Mouse (Mus musculus) frontal cortex, postnatal 36 days (tissue): Measurements from ENCODE around the gene Hmg20a.
"Not testable (repeated sequence)": the region's sequence is repeated elsewhere in the genome, so short reads cannot be mapped to it uniquely, and the experiment has no call there.

Experiments used
- DNase-seq, 2 experiments: peaks; one replicate each; pipeline ENCODE4 v3.0.0; 2022; ENCODE audit warnings: low spot score in 2 of 2

Hmg20a gene

DNA sequence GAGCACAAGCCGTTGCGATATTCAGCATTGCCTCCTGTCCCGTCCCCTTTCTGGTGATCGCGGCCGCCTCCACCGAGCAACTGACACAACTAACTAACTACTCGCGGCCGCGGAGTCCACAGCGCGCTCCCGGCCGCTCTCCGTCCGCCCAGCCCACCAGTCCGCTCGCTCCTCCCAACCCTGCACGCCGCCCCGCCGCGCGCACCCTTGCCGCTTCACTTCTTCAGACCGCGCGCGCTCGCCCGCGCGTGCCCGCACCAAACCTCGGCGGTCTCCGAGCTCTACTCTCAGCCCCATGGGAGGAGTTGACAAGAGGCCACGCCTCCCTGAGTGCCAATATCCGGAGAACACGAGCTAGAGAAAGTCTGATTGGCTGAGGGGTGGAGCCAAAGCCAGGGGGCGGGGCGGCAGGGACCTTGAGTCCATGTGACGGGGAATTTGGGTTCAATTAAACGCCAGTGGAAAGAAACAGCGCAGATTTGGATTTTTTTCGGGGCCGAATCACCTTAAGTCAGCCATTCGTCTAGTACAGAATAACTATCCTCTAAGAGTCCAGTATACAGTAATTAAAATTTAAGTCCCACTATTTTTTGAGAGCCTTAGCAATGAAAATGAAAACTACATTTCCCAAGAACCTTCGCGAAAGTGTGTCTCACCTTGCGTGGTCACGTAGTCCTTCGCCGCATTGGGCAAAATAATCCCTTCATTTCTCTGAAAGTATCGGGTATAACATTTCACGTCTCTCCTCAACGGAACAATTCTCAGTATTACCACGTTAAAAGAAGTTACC is at the start of gene Hmg20a, which contains the start of gene Peak1:
TSS of gene Hmg20a (plus strand) at position 662 of the 790 bp plus-strand sequence.
TSS of gene Peak1 (minus strand) at position 120 of the 790 bp plus-strand sequence.
- DNase-seq: peak; percentile 99 to 100

DNA sequence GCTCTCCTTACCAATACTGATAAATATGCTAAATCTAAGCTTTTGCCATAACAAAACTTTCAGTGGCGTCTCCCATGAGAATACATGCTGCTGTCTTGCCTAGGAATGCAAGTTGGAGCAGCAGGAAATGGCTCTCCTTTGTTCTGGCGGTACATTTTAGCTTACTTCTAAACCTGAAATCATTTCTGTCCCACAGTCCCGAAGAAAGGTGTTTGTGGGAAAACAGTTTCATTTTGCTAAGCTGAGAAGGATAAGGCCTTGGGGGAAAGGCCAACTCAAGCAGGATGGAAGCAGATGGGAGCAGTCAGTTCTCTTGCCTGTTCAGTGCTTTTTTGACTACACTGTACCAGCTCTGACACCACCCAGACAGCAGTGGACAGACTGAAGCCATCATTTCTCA is 49.6 kb upstream of the Hmg20a start:
- DNase-seq: no peak

DNA sequence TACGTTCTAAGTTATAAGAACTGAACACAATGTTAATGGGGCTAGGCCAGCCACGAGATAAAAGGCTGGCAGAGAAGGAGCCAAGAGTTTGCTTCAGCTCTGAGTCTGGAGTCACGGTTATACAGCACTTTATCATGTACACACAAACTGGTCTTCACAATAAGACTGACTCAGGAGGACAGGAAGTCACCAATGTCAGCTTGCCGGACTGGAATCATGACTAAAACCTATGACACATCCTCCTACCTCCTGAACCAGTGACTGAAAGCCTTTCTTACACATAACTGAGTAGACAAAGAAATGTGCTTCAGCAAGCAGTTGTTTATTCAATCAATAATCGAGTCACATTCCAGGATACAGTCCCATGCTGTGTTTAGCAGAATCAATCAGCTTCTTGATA is 47.7 kb upstream of the Hmg20a start:
- no peak for DNase-seq

DNA sequence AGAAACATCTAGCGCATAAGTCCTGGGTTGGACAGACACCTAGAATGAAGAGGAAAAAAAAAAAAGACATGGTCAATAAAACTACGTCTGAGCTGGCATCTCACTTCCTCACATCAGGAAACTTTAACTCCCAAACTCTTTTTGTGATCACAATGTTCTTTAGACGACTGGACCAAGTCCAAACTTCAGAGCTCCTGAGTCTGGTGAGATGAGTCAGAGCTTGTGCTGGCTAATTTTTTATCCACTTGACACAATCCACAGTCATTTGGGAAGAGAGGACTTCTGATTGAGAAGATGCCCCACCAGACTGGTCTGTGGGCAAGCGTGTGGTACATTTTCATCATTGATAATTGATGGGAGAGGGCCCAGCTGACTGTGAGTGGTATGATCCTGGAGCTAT is 44.0 kb upstream of the Hmg20a start:
- peak; percentile 30 to 36 for DNase-seq

DNA sequence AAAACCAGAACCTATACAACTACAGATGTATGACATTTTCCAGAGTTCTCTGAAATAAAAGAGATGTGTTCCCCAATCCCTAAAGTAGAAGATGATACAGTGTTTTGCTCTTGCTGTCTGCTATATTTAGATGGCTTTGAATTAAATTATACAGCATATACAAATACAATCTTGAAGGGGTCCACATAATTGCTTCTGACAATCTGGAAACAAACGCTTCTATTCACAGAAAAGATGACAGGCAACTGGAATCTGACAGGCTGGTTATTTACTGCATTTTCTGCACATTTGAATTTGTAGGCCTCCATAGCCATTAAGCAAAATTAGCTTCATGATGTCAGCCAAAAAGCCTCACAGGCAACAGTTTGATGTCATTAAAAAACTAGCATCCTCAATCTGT is 35.6 kb upstream of the Hmg20a start:
- DNase-seq: no peak

DNA sequence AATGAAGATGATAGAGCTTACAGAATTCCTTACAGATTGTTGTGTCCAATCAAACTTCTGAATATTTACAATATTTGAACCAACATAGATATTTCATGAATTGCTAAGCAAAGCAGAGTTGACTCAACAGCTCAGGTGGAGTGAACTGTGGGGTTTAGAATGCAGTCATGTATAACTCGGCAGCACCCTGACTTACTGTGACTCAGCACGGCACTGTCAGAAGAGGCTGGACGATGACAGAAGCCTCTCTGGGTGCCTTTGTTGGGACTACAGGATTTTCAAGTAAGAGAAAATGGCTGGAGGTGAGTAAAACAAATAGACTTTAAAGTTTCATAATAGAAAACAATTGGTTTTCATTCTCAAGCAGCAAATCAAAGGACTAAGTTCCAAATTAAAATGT is 25.6 kb upstream of the Hmg20a start:
- no peak for DNase-seq

DNA sequence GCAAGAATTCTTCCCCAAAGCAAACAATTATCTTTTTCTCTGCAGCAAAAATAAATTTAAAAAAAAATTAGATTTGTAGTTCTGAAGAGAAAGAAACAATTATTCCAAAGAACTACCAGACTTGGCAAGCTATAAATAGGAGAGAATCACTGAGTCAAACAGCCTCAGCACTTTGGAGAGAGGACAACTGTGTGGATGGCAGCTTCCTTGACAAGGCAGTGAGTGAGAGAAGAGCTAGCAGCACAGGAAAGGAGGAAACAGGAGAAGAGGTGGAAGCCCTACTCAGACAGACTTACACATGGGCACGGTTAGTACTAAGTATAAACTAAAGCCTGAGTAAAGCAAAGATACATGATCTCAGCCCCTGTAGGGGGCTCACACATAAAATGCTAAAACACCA is 22.1 kb upstream of the Hmg20a start:
- DNase-seq: no peak

DNA sequence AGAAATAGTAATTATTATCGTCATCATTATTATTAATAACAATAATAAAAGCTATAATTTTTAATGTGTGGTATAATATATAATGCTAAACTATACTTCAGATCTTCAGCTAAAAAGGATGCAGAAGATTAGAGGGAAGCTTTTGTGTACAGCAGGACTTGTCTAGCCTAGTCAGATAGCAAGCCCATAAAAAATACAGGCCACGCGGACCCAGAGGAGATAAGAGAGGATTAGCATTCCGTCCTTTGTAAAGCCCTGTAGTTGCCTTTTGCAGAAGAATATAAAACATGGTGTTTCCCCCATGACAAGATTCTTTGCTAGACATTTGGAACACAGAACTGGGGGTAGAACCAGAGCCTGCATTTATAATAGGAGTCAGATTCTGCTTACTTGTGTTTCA is 13.8 kb upstream of the Hmg20a start:
- no peak for DNase-seq

DNA sequence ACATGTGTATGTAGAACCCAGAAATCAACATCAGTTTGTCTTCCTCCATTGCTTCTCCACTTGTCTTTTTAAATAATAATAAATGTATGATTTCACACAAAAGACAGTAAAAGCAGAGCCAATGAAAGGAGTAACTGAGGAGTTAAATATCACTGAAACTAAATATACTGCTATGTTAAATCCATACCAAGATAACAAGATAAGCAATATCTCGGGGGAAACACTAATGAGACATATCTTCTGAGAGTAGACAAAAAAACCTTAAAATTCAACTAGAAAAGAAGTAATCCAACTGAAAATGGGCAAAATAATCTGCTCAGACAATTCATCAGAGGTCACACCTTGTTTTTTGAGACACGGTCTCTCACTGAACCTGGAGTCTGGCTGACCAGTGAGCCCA is 8.5 kb upstream of the Hmg20a start:
- DNase-seq: no peak

DNA sequence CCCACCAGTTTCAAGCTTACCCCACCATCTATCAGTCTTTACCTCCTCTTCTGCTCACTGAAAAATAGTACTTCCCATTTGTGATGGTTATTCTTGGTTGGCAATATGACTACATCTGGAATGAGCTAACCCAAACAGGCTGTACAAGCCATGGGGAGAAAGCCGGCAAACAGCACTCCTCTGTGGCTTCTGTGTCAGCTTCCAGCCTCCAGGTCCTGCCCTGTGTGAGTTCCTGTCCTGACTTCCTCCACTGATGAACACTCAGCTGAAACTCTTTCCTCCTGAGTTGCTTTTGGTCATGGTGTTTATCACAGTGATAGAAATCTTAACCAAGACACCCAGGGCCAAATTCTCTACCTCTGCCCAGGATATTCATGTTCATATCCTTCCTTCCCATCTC is 5.7 kb upstream of the Hmg20a start:
- no peak for DNase-seq

DNA sequence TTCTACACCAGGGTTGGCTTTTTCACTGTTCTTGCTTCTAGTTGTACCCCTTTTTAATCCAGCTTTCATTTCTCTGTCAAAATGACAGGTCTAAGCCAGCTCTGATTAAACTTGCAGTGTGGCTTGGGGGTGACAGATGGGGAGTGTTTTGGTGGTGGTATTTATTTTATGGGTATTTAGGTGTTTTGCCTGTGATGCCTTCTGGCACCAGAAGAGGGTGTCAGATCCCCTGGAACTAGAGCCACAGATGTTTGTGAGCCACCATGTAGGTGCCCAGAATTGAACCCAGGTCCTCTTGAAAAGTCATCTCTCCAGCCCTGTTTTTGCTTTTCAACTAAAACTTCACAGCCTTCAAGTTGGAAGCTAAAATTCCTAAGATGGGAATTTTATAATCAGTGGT is 4.1 kb upstream of the Hmg20a start:
- no peak for DNase-seq

DNA sequence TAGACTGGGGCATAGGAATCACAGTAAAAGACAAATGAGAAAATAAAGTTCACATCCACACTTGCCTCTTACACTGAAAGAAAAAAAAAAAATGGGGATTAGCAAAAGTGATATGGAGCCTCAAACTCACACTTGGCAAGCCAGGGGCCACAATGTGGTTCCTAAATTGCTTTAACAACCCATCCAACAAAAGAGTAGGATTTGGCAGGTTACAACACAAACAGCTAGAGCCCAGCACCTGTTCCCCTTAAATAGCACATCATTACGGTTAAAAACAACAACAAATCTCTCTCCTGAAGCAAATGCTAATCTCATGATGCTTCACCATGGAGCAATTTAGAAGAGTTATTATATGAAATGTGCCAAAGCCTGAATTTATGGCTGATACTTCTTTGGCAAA is 3.0 kb upstream of the Hmg20a start:
- DNase-seq: no peak

DNA sequence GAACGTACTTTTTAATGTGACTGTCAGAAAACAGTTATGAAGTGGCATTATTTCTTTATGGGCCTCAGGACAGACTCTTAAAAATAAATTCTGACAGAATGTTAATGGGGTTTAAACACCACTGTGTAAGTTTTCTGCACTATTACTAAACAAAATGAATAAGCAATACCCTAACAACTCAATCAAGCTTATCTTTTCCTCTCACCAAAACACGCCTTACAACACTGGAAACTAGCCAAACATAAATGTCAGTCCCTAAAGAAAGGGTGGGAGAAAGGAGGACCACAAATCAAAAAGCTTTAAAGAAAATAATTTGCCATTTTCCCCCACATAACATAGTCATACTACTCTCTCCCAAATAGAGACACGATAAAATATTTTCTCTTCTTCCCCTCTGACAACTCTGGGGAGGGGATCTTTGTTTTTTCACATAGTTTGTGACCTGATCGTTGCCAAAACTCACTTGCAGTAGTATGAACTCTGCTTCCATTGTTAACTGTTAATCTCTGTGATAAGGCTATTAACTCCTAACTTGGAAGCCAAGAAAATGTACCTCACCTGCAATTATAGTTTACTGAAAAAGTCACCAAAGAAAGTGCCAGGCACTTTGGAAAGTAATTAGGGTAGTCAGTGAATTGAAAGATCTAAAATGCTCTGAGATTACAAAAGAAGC is 2.3 kb upstream of the Hmg20a start:
- DNase-seq: no peak

DNA sequence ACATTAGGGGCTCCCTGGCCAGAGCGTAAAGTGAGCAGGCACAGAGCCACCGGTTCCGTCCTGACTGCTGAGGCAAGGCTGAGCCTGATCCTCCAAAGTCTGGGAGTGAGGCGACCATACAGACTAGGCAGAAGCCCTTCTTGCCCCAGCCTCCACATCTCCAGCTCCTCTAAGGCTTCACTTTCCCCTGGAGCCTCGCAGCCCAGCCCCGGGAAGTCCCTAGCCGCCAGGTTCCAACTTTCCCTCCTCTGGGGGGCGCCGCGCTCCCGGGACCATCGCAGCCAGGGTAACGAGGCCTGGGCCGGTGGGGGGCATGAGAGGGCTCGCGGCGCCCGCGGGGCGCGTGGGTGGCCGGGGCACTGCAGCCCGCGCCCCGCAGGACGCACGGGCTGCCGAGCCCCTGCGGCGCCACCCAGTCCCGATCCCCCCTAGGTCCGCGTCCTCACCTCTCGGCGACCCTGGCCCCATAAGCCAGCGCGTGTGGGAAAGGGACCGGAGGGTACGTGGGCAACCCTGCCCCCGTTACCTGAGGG is 928 bp upstream of the Hmg20a start:
- peak; percentile 70 to 78 for DNase-seq

DNA sequence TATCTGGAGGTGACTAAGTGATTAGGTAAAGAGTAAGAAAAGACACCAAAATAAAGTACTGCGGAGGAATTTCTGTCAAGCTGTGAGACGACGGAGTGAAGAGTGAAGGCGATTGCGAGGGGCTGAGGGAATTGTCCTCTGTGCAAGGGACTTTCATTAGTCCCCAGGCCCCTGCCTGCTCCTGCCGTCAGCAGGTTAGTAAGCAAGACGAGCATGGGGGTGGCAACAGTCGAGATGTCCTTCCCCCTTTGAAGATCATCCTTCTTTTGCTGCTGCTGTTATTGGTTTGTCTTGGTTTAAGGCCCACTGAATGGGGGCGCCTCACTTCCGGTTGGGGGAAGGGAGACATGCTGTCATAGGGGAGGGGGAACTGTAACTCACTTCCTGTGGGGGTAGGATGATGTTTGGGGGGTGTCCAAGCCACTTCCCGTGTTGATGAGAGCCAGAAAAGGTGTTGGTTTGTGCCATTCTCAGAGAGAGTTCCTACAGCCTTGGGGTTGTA is 380 bp downstream of the Hmg20a start:
- peak; percentile 78 to 80 for DNase-seq

DNA sequence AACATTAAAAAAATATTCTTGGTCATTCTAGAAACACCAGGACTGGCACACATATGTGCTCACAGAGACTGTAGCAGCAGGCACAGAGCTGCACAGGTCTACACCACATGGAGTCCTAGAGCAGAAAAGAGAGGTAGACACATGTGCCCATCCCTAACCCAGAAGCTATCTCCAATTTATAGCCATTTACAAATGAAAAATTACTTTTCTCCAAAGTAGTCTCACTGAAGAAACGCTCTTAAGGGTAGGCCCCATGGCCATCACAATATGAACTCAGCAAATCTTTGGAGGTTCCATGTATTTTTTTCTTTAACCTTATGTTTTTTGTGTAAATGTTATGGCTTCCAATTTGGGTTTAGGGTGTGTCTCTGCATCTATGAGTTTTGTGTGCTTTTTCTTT is 1.8 kb downstream of the Hmg20a start:
- DNase-seq: no peak

DNA sequence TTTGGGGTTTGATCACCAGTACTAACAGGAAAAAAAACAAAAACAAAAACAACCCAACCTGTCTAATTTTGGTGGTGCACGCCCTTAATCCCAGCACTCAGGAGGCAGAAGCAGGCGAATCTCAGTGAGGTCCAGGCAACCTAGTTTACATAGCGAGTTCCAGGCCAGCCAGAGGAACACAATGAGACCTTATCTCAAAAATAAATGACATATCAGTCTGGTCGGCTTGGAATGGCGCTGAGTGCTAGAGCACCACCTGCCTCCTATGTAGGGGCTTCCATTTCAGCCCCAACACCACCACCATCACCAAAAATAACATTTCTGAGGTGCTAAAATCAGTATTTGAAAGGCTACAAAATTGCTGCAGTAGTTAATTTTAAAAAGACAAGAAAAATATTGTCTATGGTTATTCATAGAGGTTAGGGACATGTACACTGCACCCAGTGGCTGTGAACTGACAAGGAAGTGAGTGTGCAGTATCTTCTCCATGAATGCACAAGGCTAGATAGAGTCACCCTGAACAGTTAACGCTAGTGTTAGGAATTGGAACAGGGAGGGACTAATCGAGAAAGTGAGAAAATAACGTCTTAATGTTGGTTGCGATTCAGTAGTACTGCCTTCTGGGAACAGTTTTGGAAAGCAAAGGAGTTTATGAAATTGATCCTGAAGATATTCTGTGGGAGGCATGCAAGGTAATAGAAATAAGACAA is 2.6 kb downstream of the Hmg20a start:
- no peak for DNase-seq

DNA sequence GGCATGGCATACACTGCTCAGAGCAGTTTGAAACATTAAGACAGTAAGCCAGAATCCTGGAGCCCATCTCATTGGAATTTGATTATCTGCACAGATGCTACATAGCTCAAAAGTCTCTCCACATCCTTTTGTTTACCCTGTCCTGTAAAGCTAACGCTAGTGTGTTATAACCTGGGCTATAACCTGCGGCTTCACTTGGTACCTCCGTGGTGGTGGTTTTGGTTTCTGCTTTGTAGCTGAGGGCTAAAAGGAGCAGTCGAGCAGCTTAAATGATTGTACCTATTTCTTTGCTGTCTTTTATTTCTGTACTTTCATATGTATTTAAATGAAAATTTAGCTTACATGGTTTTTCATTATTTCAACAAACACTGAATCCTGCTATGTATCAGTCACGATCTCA is 3.6 kb downstream of the Hmg20a start:
- DNase-seq: no peak

DNA sequence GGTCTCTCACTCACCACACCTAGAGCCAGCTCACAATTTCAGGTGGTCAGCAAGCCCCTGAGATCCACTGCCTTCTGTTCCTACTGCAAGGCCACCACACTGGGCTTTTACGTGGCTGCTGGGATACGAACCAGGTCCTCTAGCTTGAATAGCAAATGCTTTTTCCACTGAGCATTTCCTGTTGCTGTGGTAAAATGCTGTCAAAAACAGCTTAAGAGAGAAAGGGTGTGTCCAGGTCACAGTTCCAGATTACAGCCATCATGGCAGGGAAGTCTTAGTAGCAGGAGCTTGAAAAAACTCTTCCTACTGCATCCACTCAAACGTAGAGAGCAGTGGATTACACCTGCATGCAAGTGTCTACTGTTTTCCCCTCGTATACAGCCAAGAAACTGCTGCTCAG is 6.5 kb downstream of the Hmg20a start:
- DNase-seq: no peak

DNA sequence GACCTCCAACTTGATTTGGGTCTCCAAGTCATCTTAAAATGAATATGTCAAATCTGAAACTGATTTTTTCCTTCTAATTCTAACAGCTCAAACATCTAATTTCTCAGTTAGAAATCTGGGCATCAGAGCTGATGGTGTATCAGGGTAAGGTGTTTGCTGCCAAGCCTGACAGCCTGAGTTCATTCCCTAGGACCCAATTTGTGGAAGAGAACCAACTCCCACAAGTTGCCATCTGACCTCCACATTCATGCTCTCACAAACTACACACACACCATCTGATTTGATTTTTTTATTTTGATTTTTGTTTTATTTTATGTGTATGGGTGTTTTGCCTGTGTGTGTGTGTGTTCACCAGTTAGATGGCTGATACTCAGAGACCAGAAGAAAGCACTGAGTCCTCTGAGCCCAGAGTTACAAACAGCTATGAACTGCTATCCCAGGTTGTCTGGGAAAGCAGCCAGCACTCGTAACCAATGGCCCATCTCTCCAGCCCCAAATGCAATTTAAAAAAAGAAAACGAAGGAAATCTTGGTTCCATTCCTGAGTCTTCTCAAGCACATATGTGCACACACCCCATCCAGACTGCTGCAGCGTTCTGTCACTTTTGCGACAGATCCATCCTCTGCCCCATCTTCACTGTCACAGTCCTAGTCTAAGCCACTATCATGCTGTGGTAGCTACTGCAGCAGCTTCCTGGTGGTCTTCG is 17.6 kb downstream of the Hmg20a start:
- DNase-seq: peak in 1 of 2 experiments; percentile 26

DNA sequence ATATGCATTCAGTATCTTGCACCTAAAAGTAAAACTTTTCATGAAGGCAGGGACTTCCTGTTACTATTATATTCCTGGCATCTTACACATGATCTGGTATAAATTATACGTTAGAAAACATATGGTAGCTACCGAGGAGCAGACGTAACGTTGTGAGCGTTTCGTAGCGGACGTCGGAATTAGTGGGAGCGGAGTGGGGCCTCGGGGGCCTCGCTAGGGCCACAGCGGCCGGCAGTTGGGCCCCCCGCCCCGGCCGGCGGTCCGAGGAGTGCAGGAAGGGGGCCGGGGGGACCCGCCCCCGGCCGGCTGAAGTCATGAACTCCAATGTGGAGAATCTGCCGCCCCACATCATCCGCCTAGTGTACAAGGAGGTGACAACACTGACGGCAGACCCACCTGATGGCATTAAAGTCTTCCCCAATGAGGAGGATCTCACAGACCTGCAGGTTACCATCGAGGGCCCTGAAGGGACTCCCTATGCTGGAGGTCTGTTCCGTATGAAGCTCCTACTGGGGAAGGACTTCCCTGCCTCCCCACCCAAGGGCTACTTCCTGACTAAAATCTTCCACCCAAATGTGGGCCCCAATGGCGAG is 19.0 kb downstream of the Hmg20a start:
- DNase-seq: not testable (repeated sequence)
